Mouse (Mus musculus) testis, adult 2 months (tissue): ENCODE measurements around the gene Pknox1. TPM values are rescaled to one million over a fixed set of nuclear protein-coding genes. Genes with fewer than 3 reads are reported as not detected.
"Not testable (repeated sequence)": the region's sequence is repeated elsewhere in the genome, so short reads cannot be mapped to it uniquely, and the experiment has no call there.

Source experiments
- H3K27ac ChIP-seq: fragments of 200-500 bp; 2 replicates; pipeline ENCODE4 v1.5.1; 2012; ENCODE audit warnings: low read depth, low read length; ENCODE audit not compliant: control insufficient read depth, insufficient read depth
- H3K27me3 ChIP-seq: fragments of 200-500 bp; 2 replicates; pipeline ENCODE4 v1.6.1; 2012; ENCODE audit warnings: mild to moderate bottlenecking, low read length, moderate library complexity; ENCODE audit not compliant: control insufficient read depth, insufficient read depth
- H3K36me3 ChIP-seq: fragments of 200-500 bp; 2 replicates; pipeline ENCODE4 v1.6.1; 2012; ENCODE audit warnings: mild to moderate bottlenecking, low read length; ENCODE audit not compliant: control insufficient read depth, insufficient read depth
- H3K4me1 ChIP-seq: fragments of 200-500 bp; 2 replicates; pipeline ENCODE4 v1.6.1; 2012; ENCODE audit warnings: low read length; ENCODE audit not compliant: control insufficient read depth, insufficient read depth
- H3K4me3 ChIP-seq: fragments of 200-500 bp; 2 replicates; pipeline ENCODE4 v1.5.1; 2012; ENCODE audit warnings: low read depth, mild to moderate bottlenecking, low read length, moderate library complexity, mixed read lengths; ENCODE audit not compliant: control insufficient read depth
- CTCF ChIP-seq: fragments of 200-500 bp; IDR thresholded peaks from 2 replicates; pipeline ENCODE4 v1.5.1; 2012; ENCODE audit warnings: low read depth, mild to moderate bottlenecking, inconsistent platforms, low read length, moderate library complexity; ENCODE audit not compliant: control insufficient read depth, insufficient read depth, insufficient replicate concordance
- POLR2A ChIP-seq: fragments of 200-500 bp; IDR thresholded peaks from 2 replicates; pipeline ENCODE4 v1.6.1; 2012; ENCODE audit warnings: low read depth, mild to moderate bottlenecking, inconsistent platforms, low read length, moderate library complexity; ENCODE audit not compliant: control insufficient read depth
- polyA plus RNA-seq: library from polyadenylated mRNA; depleted of rRNA; stranded (reverse); fragments of >200 nt; gene quantifications from 2 replicates; pipeline ENCODE4 v1.2.3, GENCODE M21; 2012

Gene Pknox1
- polyA plus RNA-seq, 1 experiment: 53.9 TPM

GRCm38 (mm10) chr17:31607256-31607951 is 42.9 kb downstream of the Pknox1 start:
- no peak for TF ChIP-seq CTCF
- TF ChIP-seq POLR2A: no peak
- no peaks in the 10 kb centered on the region for H3K4me1 ChIP-seq

DNA sequence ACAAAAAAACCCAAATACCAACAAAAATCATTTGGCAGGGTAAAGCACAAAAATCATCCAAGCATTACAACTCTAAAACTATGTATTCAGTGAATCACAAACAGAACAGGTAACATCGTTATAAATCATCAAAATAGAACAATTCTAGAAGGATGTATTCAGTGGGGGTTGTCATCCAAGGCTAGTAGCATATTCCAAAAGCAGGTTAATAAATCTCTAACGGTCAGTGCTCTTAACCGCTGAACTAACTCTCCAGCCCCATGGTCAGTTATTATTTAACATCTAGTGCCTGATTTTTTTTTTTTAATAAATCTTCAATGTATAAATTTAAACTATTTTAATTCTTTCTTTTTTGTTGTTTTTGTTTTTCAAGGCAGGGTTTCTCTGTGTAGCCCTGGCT is 44.6 kb downstream of the Pknox1 start:
- H3K36me3 ChIP-seq, H3K27me3 ChIP-seq, H3K4me1 ChIP-seq, H3K27ac ChIP-seq, H3K4me3 ChIP-seq: not testable (repeated sequence)

More at GRCm38 (mm10) chr17:31607256-31607951, 42.9 kb downstream of the Pknox1 start:
- Histone ChIP-seq H3K4me3 (no peak overlapping the region), H3K27me3 (no peaks in the 10 kb centered on the region), H3K36me3 (no peaks in the 10 kb centered on the region), H3K27ac (no peak overlapping the region)

GRCm38 (mm10) chr17:31609895-31610294 is 45.4 kb downstream of the Pknox1 start:
- Histone ChIP-seq H3K36me3 (no peaks in the 10 kb centered on the region), H3K4me1 (peaks cover 7% of the 10 kb centered on the region; the same call in 1 of the 2 replicates), H3K27ac (no peak overlapping the region), H3K27me3 (no peaks in the 10 kb centered on the region), H3K4me3 (no peak overlapping the region)
- TF ChIP-seq POLR2A: no peak
- no peak for TF ChIP-seq CTCF

GRCm38 (mm10) chr17:31613086-31613755 is 48.7 kb downstream of the Pknox1 start:
- Histone ChIP-seq H3K36me3 (no peaks in the 10 kb centered on the region), H3K27ac (no peak overlapping the region), H3K27me3 (no peaks in the 10 kb centered on the region), H3K4me3 (peak overlapping the region; percentile 69), H3K4me1 (peaks cover 7% of the 10 kb centered on the region; the same call in 1 of the 2 replicates)
- TF ChIP-seq CTCF: no peak
- TF ChIP-seq POLR2A: no peak; the same call in 1 of the 2 replicates

DNA sequence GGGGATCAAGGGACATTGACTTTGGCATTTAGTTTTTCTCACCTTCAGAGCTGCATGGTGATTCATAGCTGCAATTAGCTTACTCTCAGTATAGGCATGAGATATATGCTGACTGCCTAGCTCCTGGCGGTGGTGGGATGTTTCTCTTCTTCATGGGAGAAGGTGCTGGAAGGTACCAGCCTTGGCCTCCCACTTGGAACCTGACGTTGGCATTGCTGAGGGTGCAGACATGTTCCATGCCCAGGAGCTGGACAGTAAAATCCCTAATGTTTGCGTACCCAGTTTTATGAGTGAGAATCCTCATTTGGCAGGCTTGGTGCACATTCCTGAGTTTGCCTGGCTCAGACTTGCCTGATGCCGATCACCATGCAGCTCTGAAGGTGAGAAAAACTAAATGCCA is 58.6 kb downstream of the Pknox1 start:
- H3K4me3 ChIP-seq: no peak overlapping the region
- TF ChIP-seq CTCF: no peak
- TF ChIP-seq POLR2A: no peak
- H3K36me3 ChIP-seq: no peaks in the 10 kb centered on the region
- H3K27me3 ChIP-seq: no peaks in the 10 kb centered on the region
- no peak overlapping the region for H3K27ac ChIP-seq
- H3K4me1 ChIP-seq: no peaks in the 10 kb centered on the region

DNA sequence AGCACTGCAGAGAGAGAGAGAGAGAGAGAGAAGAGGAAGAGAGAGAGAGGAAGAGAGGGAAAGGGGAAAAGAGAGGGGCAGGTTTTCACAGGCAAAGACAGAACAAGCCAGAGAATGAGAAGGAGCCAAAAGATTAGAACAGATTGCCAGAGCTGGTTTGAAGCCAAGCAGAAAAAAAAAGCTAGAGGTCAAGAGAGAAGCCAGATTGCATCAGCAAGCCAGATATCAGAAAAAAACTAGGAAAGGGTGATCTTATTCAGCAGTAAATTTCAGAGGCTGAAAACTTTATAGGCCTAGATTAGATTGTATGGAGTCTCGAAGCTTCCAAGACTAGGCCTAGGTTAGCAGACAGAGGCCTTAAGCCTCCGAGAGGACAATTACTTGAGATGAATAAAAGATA is 63.4 kb downstream of the Pknox1 start:
- no peaks in the 10 kb centered on the region for H3K36me3 ChIP-seq
- no peak for TF ChIP-seq POLR2A
- TF ChIP-seq CTCF: no peak

GRCm38 (mm10) chr17:31631081-31631800 is 66.7 kb downstream of the Pknox1 start:
- Histone ChIP-seq H3K4me3 (no peak overlapping the region), H3K36me3 (no peaks in the 10 kb centered on the region), H3K27me3 (no peaks in the 10 kb centered on the region; the same call in 1 of the 2 replicates), H3K27ac (no peak overlapping the region), H3K4me1 (peaks cover 4% of the 10 kb centered on the region)
- TF ChIP-seq POLR2A (no peak), CTCF (no peak)

More for the DNA sequence above, 63.4 kb downstream of the Pknox1 start:
- no peaks in the 10 kb centered on the region for H3K27me3 ChIP-seq
- no peaks in the 10 kb centered on the region for H3K4me1 ChIP-seq
- no peak overlapping the region for H3K27ac ChIP-seq
- no peak overlapping the region for H3K4me3 ChIP-seq
